Mouse (Mus musculus): ENCODE data around the gene Dph5.
"Not testable (repeated sequence)": the region's sequence is repeated elsewhere in the genome, so short reads cannot be mapped to it uniquely, and the experiment has no call there.

The Dph5 gene

GRCm38 (mm10) chr3:115888310-115889106 lies 871 bp downstream of the Dph5 start:
- in situ Hi-C loops (cut with MboI, MseI) = loop anchor here (5.0 to 10.0 kb wide), 4 partner anchors 91 to 226 kb away; no protein-coding TSS in a partner anchor

GRCm38 (mm10) chr3:115892341-115892740 lies 4.7 kb downstream of the Dph5 start:
- in situ Hi-C loops (cut with MboI, MseI) = no loop called here

GRCm38 (mm10) chr3:115893166-115893565 lies 5.5 kb downstream of the Dph5 start:
- in situ Hi-C loops (cut with MboI, MseI) = no loop called here

GRCm38 (mm10) chr3:115898354-115898948 lies 10.8 kb downstream of the Dph5 start:
- in situ Hi-C loops (cut with MboI, MseI) = no loop called here

GRCm38 (mm10) chr3:115902301-115902956 lies 14.8 kb downstream of the Dph5 start:
- in situ Hi-C loops (cut with MboI, MseI) = no loop called here

- in situ Hi-C loops (cut with MboI, MseI) = no loop called here
Measured at GRCm38 (mm10) chr3:115905067-115905466, 17.4 kb downstream of the Dph5 start.

GRCm38 (mm10) chr3:115905567-115905966 lies 17.9 kb downstream of the Dph5 start:
- in situ Hi-C loops (cut with MboI, MseI) = no loop called here

GRCm38 (mm10) chr3:115907406-115907805 lies 19.8 kb downstream of the Dph5 start:
- in situ Hi-C loops (cut with MboI, MseI) = not testable (repeated sequence)

- in situ Hi-C loops (cut with MboI, MseI) = no loop called here
Measured at GRCm38 (mm10) chr3:115924401-115925190, 37.0 kb downstream of the Dph5 start.

GRCm38 (mm10) chr3:115926531-115926930 lies 38.9 kb downstream of the Dph5 start:
- in situ Hi-C loops (cut with MboI, MseI) = no loop called here

GRCm38 (mm10) chr3:115931701-115932100 lies 44.1 kb downstream of the Dph5 start:
- in situ Hi-C loops (cut with MboI, MseI) = loop anchor here (5.0 kb wide), 2 partner anchors 51 to 269 kb away; no protein-coding TSS in a partner anchor

GRCm38 (mm10) chr3:115933293-115934186 lies 45.9 kb downstream of the Dph5 start:
- in situ Hi-C loops (cut with MboI, MseI) = loop anchor here (5.0 kb wide), 2 partner anchors 49 to 271 kb away; no protein-coding TSS in a partner anchor

- in situ Hi-C loops (cut with MboI, MseI) = no loop called here
Measured at GRCm38 (mm10) chr3:115936734-115937599, 49.3 kb downstream of the Dph5 start.

GRCm38 (mm10) chr3:115937807-115938206 lies 50.2 kb downstream of the Dph5 start:
- in situ Hi-C loops (cut with MboI, MseI) = no loop called here

GRCm38 (mm10) chr3:115940510-115940909 lies 52.9 kb downstream of the Dph5 start:
- in situ Hi-C loops (cut with MboI, MseI) = no loop called here

GRCm38 (mm10) chr3:115941464-115941863 lies 53.8 kb downstream of the Dph5 start:
- in situ Hi-C loops (cut with MboI, MseI) = no loop called here

- in situ Hi-C loops (cut with MboI, MseI) = no loop called here
Measured at GRCm38 (mm10) chr3:115944376-115944775, 56.7 kb downstream of the Dph5 start.

- in situ Hi-C loops (cut with MboI, MseI) = no loop called here
Measured at GRCm38 (mm10) chr3:115946272-115946671, 58.6 kb downstream of the Dph5 start.

GRCm38 (mm10) chr3:115949220-115949920 lies 61.7 kb downstream of the Dph5 start:
- in situ Hi-C loops (cut with MboI, MseI) = no loop called here

Measured in T-helper 17 cell (primary cell).